Mouse (Mus musculus): ENCODE results near the gene D17Wsu92e. TPM values are rescaled to one million over a fixed set of nuclear protein-coding genes. Genes with fewer than 3 reads are reported as not detected.

Gene D17Wsu92e
- polyA plus RNA-seq, 1 experiment: 79.4 TPM

DNA sequence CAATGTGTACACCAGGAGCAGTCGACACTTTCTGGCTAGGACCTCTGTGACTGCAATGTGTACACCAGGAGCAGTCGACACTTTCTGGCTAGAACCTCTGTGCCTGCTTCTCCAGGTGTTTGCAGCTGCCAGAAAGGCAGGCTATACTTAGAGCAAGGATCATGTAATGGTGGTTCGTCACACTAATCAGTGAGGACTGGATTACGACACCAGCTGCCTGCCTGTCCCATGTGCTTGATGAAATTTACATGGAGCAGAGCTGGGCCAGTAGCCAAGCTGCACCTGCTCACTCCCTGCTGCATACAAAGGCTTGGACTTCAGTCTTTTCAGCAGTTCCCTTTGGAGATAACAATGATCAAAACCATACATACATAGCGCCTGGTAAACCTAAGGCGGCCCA, 23.7 kb downstream of the D17Wsu92e start:
- TF ChIP-seq MYOG (IDR thresholded peaks at IDR 0.05; ENCODE audit: control insufficient read depth in 1 of 3, insufficient read depth in 1 of 3, insufficient read length in 2 of 3, low read depth in 2 of 3): peak in 2 of 3 experiments; percentile 49 to 80
- TF ChIP-seq MAX (IDR thresholded peaks at IDR 0.05; ENCODE audit: low read depth): no peak
- TF ChIP-seq E2F4 (IDR thresholded peaks at IDR 0.05; ENCODE audit: insufficient read depth): no peak
- TF ChIP-seq SRF (IDR thresholded peaks at IDR 0.05; ENCODE audit: control insufficient read depth, insufficient read length, low read depth): no peak
- no peak for TF ChIP-seq POLR2AphosphoS2 (IDR thresholded peaks at IDR 0.05; ENCODE audit: insufficient read length, low read depth)
- no peak; the same call in 1 of the 2 replicates for TF ChIP-seq CEBPB (IDR thresholded peaks at IDR 0.05; ENCODE audit: insufficient read depth, poor library complexity, severe bottlenecking)
- no peak for TF ChIP-seq TCF12 (IDR thresholded peaks at IDR 0.05; ENCODE audit: insufficient read depth, poor library complexity, severe bottlenecking)
- TF ChIP-seq TCF3 (IDR thresholded peaks at IDR 0.05; ENCODE audit: insufficient read length, low read depth): no peak
- no peak for TF ChIP-seq USF1 (IDR thresholded peaks at IDR 0.05; ENCODE audit: low read depth)
- peak in 2 of 3 experiments; percentile 72 to 85 for TF ChIP-seq MYOD1 (IDR thresholded peaks at IDR 0.05; ENCODE audit: control insufficient read depth in 1 of 3, insufficient read length in 2 of 3, low read depth in 2 of 3)
- Histone ChIP-seq H3K27me3 (ENCODE audit: control insufficient read depth, insufficient read depth, insufficient read length) (no peaks in the 10 kb centered on the region), H3K4me2 (ENCODE audit: low read depth) (no peak overlapping the region), H3ac (ENCODE audit: control insufficient read depth, insufficient read length) (no peak overlapping the region), H3K79me2 (ENCODE audit: control insufficient read depth, insufficient read depth) (peaks cover 87% of the 10 kb centered on the region), H3K4me3 (no peak overlapping the region), H3K36me3 (ENCODE audit: control insufficient read depth, insufficient read depth) (no peaks in the 10 kb centered on the region)

GRCm38 (mm10) chr17:27793144-27793543, 27.3 kb downstream of the D17Wsu92e start:
- TF ChIP-seq MYOD1 (IDR thresholded peaks at IDR 0.05; ENCODE audit: control insufficient read depth in 1 of 3, insufficient read length in 2 of 3, low read depth in 2 of 3): no peak
- TF ChIP-seq POLR2A (IDR thresholded peaks at IDR 0.05; ENCODE audit: insufficient read length, low read depth): no peak
- no peak for TF ChIP-seq TCF12 (IDR thresholded peaks at IDR 0.05; ENCODE audit: insufficient read depth, poor library complexity, severe bottlenecking)
- TF ChIP-seq MYOG (IDR thresholded peaks at IDR 0.05; ENCODE audit: control insufficient read depth in 1 of 3, insufficient read depth in 1 of 3, insufficient read length in 2 of 3, low read depth in 2 of 3): no peak
- no peak for TF ChIP-seq REST (IDR thresholded peaks at IDR 0.05; ENCODE audit: insufficient read depth, insufficient read length)
- TF ChIP-seq E2F4 (IDR thresholded peaks at IDR 0.05; ENCODE audit: insufficient read depth): no peak
- no peak for TF ChIP-seq SRF (IDR thresholded peaks at IDR 0.05; ENCODE audit: control insufficient read depth, insufficient read length, low read depth)
- no peak for TF ChIP-seq POLR2AphosphoS2 (IDR thresholded peaks at IDR 0.05; ENCODE audit: insufficient read length, low read depth)
- no peak for TF ChIP-seq CEBPB (IDR thresholded peaks at IDR 0.05; ENCODE audit: insufficient read depth, poor library complexity, severe bottlenecking)
- no peak for TF ChIP-seq TCF3 (IDR thresholded peaks at IDR 0.05; ENCODE audit: insufficient read length, low read depth)
- no peak for TF ChIP-seq MAX (IDR thresholded peaks at IDR 0.05; ENCODE audit: low read depth)
- no peak for TF ChIP-seq USF1 (IDR thresholded peaks at IDR 0.05; ENCODE audit: low read depth)
- no peak overlapping the region for H3ac ChIP-seq (ENCODE audit: control insufficient read depth, insufficient read length)
- no peaks in the 10 kb centered on the region for H3K27me3 ChIP-seq (ENCODE audit: control insufficient read depth, insufficient read depth, insufficient read length)
- H3K36me3 ChIP-seq (ENCODE audit: control insufficient read depth, insufficient read depth): no peaks in the 10 kb centered on the region
- H3K79me2 ChIP-seq (ENCODE audit: control insufficient read depth, insufficient read depth): peaks cover 83% of the 10 kb centered on the region
- no peak overlapping the region for H3K4me3 ChIP-seq
- no peak overlapping the region for H3K4me2 ChIP-seq (ENCODE audit: low read depth)

DNA sequence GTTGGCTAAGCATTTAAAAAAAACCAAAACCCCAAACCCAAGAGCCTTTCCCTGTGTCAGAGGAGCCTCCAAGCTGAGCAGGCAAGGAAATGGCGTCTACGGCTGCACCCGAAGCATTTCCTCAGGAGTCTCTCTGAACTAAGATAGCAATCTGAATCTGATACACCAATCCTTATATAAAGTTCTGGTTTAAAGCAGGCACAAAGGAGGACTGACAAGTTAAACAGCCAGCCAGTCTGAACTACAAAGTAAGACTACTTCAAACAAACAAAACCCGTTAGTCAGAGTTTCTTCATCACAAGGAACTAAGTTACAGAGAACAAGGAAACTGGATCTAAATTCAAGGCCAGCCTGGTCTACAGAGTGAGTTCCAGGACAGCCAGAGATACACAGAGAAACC, 27.9 kb downstream of the D17Wsu92e start:
- Histone ChIP-seq H3K4me2 (ENCODE audit: low read depth) (no peak overlapping the region), H3K27me3 (ENCODE audit: control insufficient read depth, insufficient read depth, insufficient read length) (no peaks in the 10 kb centered on the region), H3K36me3 (ENCODE audit: control insufficient read depth, insufficient read depth) (no peaks in the 10 kb centered on the region), H3ac (ENCODE audit: control insufficient read depth, insufficient read length) (no peak overlapping the region), H3K4me3 (no peak overlapping the region), H3K79me2 (ENCODE audit: control insufficient read depth, insufficient read depth) (peaks cover 83% of the 10 kb centered on the region)
- TF ChIP-seq POLR2AphosphoS2 (IDR thresholded peaks at IDR 0.05; ENCODE audit: insufficient read length, low read depth): no peak

- Histone ChIP-seq H3K4me3 (no peak overlapping the region), H3ac (ENCODE audit: control insufficient read depth, insufficient read length) (no peak overlapping the region), H3K27me3 (ENCODE audit: control insufficient read depth, insufficient read depth, insufficient read length) (no peaks in the 10 kb centered on the region), H3K79me2 (ENCODE audit: control insufficient read depth, insufficient read depth) (peaks cover 80% of the 10 kb centered on the region), H3K36me3 (ENCODE audit: control insufficient read depth, insufficient read depth) (no peaks in the 10 kb centered on the region), H3K4me2 (ENCODE audit: low read depth) (no peak overlapping the region)
- TF ChIP-seq MYOG (IDR thresholded peaks at IDR 0.05; ENCODE audit: control insufficient read depth in 1 of 3, insufficient read depth in 1 of 3, insufficient read length in 2 of 3, low read depth in 2 of 3) (no peak), TCF12 (IDR thresholded peaks at IDR 0.05; ENCODE audit: insufficient read depth, poor library complexity, severe bottlenecking) (no peak), MYOD1 (IDR thresholded peaks at IDR 0.05; ENCODE audit: control insufficient read depth in 1 of 3, insufficient read length in 2 of 3, low read depth in 2 of 3) (no peak), CEBPB (IDR thresholded peaks at IDR 0.05; ENCODE audit: insufficient read depth, poor library complexity, severe bottlenecking) (no peak), MAX (IDR thresholded peaks at IDR 0.05; ENCODE audit: low read depth) (no peak), USF1 (IDR thresholded peaks at IDR 0.05; ENCODE audit: low read depth) (no peak), POLR2AphosphoS2 (IDR thresholded peaks at IDR 0.05; ENCODE audit: insufficient read length, low read depth) (no peak), REST (IDR thresholded peaks at IDR 0.05; ENCODE audit: insufficient read depth, insufficient read length) (no peak), POLR2A (IDR thresholded peaks at IDR 0.05; ENCODE audit: insufficient read length, low read depth) (no peak), E2F4 (IDR thresholded peaks at IDR 0.05; ENCODE audit: insufficient read depth) (no peak), SRF (IDR thresholded peaks at IDR 0.05; ENCODE audit: control insufficient read depth, insufficient read length, low read depth) (no peak)
Measured at GRCm38 (mm10) chr17:27791556-27791955, 28.9 kb downstream of the D17Wsu92e start.

DNA sequence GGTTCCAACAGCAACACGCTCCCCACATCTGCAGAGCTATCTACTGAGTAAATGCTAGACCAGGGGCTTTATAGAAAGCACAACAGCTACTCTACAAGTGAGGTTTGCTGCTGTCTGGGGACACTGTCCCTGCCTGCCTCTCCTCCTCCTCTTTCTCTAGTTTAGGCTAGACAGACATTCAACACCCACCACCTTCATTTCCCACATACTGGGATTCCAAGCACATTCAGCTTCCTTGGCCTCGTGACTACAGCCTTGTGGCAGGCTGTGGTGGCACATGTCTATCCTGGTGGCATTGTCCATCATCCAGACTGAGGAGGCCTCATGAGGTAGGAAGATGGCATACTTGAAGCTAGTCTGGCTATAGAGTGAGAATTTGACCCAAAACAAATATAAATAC, 29.5 kb downstream of the D17Wsu92e start:
- H3K36me3 ChIP-seq (ENCODE audit: control insufficient read depth, insufficient read depth): peaks cover 1% of the 10 kb centered on the region

More for the DNA sequence above, 29.5 kb downstream of the D17Wsu92e start:
- no peak overlapping the region for H3K4me2 ChIP-seq (ENCODE audit: low read depth)
- H3ac ChIP-seq (ENCODE audit: control insufficient read depth, insufficient read length): no peak overlapping the region
- H3K27me3 ChIP-seq (ENCODE audit: control insufficient read depth, insufficient read depth, insufficient read length): no peaks in the 10 kb centered on the region
- H3K79me2 ChIP-seq (ENCODE audit: control insufficient read depth, insufficient read depth): peaks cover 80% of the 10 kb centered on the region
- no peak overlapping the region for H3K4me3 ChIP-seq
- TF ChIP-seq SRF (IDR thresholded peaks at IDR 0.05; ENCODE audit: control insufficient read depth, insufficient read length, low read depth) (no peak), E2F4 (IDR thresholded peaks at IDR 0.05; ENCODE audit: insufficient read depth) (no peak), CEBPB (IDR thresholded peaks at IDR 0.05; ENCODE audit: insufficient read depth, poor library complexity, severe bottlenecking) (no peak), USF1 (IDR thresholded peaks at IDR 0.05; ENCODE audit: low read depth) (no peak), MYOD1 (IDR thresholded peaks at IDR 0.05; ENCODE audit: control insufficient read depth in 1 of 3, insufficient read length in 2 of 3, low read depth in 2 of 3) (peak in 1 of 3 experiments; percentile 55)
